Mouse (Mus musculus) frontal cortex, postnatal 10 days (tissue): ENCODE measurements around the gene Vmn1r170.
"Not testable (repeated sequence)": the region's sequence is repeated elsewhere in the genome, so short reads cannot be mapped to it uniquely, and the experiment has no call there.

Source experiments
- DNase-seq, 2 experiments: peaks; one replicate each; pipeline ENCODE4 v3.0.0; 2022; ENCODE audit warnings: low spot score in 2 of 2, mixed read lengths in 1 of 2

Gene Vmn1r170

DNA sequence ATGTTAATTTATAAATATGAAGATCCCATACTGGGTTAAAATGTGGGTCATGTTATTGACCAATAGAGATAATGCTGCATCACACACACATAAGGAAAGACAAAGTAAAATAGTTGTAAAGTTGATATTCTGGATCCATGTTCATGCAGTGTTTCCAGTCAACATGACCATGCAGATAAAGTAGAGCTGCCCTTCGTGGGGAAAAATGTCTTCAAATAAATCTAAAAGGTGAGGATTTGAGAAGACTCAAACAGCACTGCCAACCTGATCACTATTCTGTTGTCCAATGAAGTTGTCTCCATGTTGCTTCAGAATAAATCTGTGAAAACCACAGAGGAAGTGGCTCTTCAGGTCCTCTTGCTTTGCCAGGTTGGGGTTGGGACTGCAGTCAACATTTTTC is at the start of gene Vmn1r170:
Gene Vmn1r170 (plus strand): TSS at position 301 of the 400 bp plus-strand sequence.
- not testable (repeated sequence) for DNase-seq

DNA sequence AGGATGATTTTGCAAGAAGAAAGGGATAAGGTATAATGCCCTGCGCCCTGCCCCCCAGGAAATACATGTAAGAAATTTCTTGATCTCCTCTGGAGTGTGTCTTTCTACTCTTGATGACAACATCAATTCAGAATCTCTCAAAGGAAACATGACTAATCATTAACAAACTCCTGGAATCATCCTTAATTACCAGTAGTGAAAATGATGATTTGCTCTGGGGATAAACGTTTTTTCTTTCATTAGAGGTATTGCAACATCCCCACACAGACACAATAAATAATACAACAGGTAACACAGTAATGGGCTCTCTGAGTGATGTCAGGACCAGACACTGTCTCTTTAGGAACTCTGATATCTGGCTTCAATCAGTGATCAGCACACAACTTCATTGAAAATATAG is 30.7 kb upstream of the Vmn1r170 start, which contains the start of gene Vmn1r169:
Gene Vmn1r169 (plus strand): TSS at position 301 of the 400 bp plus-strand sequence.
- not testable (repeated sequence) for DNase-seq

DNA sequence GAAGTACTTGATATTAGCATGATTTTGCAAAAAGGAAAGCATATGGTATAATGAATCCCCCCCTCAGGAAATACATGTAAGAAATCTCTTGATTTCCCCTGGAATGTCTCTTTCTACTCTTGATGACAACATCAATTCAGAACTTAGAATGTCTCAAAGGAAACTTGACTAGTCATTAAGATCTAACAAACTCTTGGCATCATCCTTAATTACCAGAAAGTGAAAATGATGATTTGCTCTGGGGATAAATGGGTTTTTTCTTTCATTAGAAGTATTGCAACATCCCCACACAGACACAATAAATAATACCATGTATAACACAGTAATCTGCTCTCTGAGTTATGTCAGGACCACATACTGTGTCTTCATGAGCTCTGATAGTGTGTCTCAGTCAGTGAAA is 24.4 kb downstream of the Vmn1r170 start, which contains the start of gene Vmn1r171:
Gene Vmn1r171 (plus strand): TSS at position 301 of the 400 bp plus-strand sequence.
- no peak for DNase-seq
